Mouse (Mus musculus): ENCODE data around the gene Rdh14. TPM values are rescaled to one million over a fixed set of nuclear protein-coding genes. Genes with fewer than 3 reads are reported as not detected.

Rdh14 gene
- polyA plus RNA-seq, 1 experiment from 2014 or later, result 24.2 TPM

- WGBS, result 47% methylated on average over 3 of the region's 3 CpGs
- Histone ChIP-seq H3K27me3 (ENCODE audit: control insufficient read depth, insufficient read depth, low read length) (no peaks in the 10 kb centered on the region), H3K27ac (ENCODE audit: low read depth, low read length) (no peak overlapping the region), H3K36me3 (ENCODE audit: control insufficient read depth, insufficient read depth, low read length) (no peaks in the 10 kb centered on the region), H3K4me1 (ENCODE audit: control insufficient read depth, insufficient read depth, low read length) (no peaks in the 10 kb centered on the region), H3K9ac (ENCODE audit: low read length) (no peak overlapping the region), H3K4me3 (ENCODE audit: low read depth, low read length) (no peak overlapping the region), H3K9me3 (ENCODE audit: control insufficient read depth, low read length) (no peaks in the 10 kb centered on the region), H3K4me2 (ENCODE audit: low read depth) (no peak overlapping the region)
- no peak for DNase-seq (ENCODE audit: low spot score)
- ATAC-seq (ENCODE audit: insufficient read depth, low FRiP score, low TSS enrichment), result no peak
These were observed 31.8 kb downstream of the Rdh14 start for GRCm38 (mm10) chr12:10422347-10422746.

GRCm38 (mm10) chr12:10425982-10426863 lies 35.7 kb downstream of the Rdh14 start:
- no peak overlapping the region for H3K4me3 ChIP-seq (ENCODE audit: low read depth, low read length)
- no peaks in the 10 kb centered on the region for H3K27me3 ChIP-seq (ENCODE audit: control insufficient read depth, insufficient read depth, low read length)
- no peak overlapping the region for H3K27ac ChIP-seq (ENCODE audit: low read depth, low read length)
- WGBS, result 32% methylated on average over 9 of the region's 9 CpGs
- ATAC-seq (ENCODE audit: insufficient read depth, low FRiP score, low TSS enrichment), result no peak
- no peak overlapping the region for H3K9ac ChIP-seq (ENCODE audit: low read length)
- H3K4me2 ChIP-seq (ENCODE audit: low read depth), result no peak overlapping the region
- no peaks in the 10 kb centered on the region for H3K36me3 ChIP-seq (ENCODE audit: control insufficient read depth, insufficient read depth, low read length)
- no peaks in the 10 kb centered on the region for H3K4me1 ChIP-seq (ENCODE audit: control insufficient read depth, insufficient read depth, low read length)
- no peak for DNase-seq (ENCODE audit: low spot score)
- no peaks in the 10 kb centered on the region for H3K9me3 ChIP-seq (ENCODE audit: control insufficient read depth, low read length)

- H3K36me3 ChIP-seq (ENCODE audit: control insufficient read depth, insufficient read depth, low read length), result no peaks in the 10 kb centered on the region
- H3K4me3 ChIP-seq (ENCODE audit: low read depth, low read length), result no peak overlapping the region
- no peaks in the 10 kb centered on the region for H3K9me3 ChIP-seq (ENCODE audit: control insufficient read depth, low read length)
- no peak overlapping the region for H3K4me2 ChIP-seq (ENCODE audit: low read depth)
- ATAC-seq (ENCODE audit: insufficient read depth, low FRiP score, low TSS enrichment), result no peak
- 97% methylated on average over 1 of the region's 1 CpGs for WGBS
- H3K9ac ChIP-seq (ENCODE audit: low read length), result no peak overlapping the region
- H3K27ac ChIP-seq (ENCODE audit: low read depth, low read length), result no peak overlapping the region
- no peak for DNase-seq (ENCODE audit: low spot score)
- H3K4me1 ChIP-seq (ENCODE audit: control insufficient read depth, insufficient read depth, low read length), result no peaks in the 10 kb centered on the region
- H3K27me3 ChIP-seq (ENCODE audit: control insufficient read depth, insufficient read depth, low read length), result no peaks in the 10 kb centered on the region
These were observed 40.4 kb downstream of the Rdh14 start for GRCm38 (mm10) chr12:10430999-10431398.

- no peak overlapping the region for H3K4me2 ChIP-seq (ENCODE audit: low read depth)
- no peaks in the 10 kb centered on the region for H3K36me3 ChIP-seq (ENCODE audit: control insufficient read depth, insufficient read depth, low read length)
- H3K4me1 ChIP-seq (ENCODE audit: control insufficient read depth, insufficient read depth, low read length), result no peaks in the 10 kb centered on the region
- ATAC-seq (ENCODE audit: insufficient read depth, low FRiP score, low TSS enrichment) (no peak), DNase-seq (ENCODE audit: low spot score) (peak; percentile 85)
- no peaks in the 10 kb centered on the region for H3K27me3 ChIP-seq (ENCODE audit: control insufficient read depth, insufficient read depth, low read length)
- H3K27ac ChIP-seq (ENCODE audit: low read depth, low read length), result no peak overlapping the region
- no peak overlapping the region for H3K4me3 ChIP-seq (ENCODE audit: low read depth, low read length)
- WGBS, result 29% methylated on average over 15 of the region's 15 CpGs
- H3K9me3 ChIP-seq (ENCODE audit: control insufficient read depth, low read length), result no peaks in the 10 kb centered on the region
- no peak overlapping the region for H3K9ac ChIP-seq (ENCODE audit: low read length)
These were observed 47.8 kb downstream of the Rdh14 start for GRCm38 (mm10) chr12:10438054-10439001.

- no peak overlapping the region for H3K4me2 ChIP-seq (ENCODE audit: low read depth)
- DNase-seq (ENCODE audit: low spot score) (no peak), ATAC-seq (ENCODE audit: insufficient read depth, low FRiP score, low TSS enrichment) (peak; percentile 21; the same call in 1 of the 2 replicates)
- no peaks in the 10 kb centered on the region for H3K9me3 ChIP-seq (ENCODE audit: control insufficient read depth, low read length)
- 23% methylated on average over 14 of the region's 14 CpGs for WGBS
- H3K4me1 ChIP-seq (ENCODE audit: control insufficient read depth, insufficient read depth, low read length), result no peaks in the 10 kb centered on the region
- no peak overlapping the region for H3K27ac ChIP-seq (ENCODE audit: low read depth, low read length)
- H3K9ac ChIP-seq (ENCODE audit: low read length), result no peak overlapping the region
- no peak overlapping the region for H3K4me3 ChIP-seq (ENCODE audit: low read depth, low read length)
- no peaks in the 10 kb centered on the region for H3K36me3 ChIP-seq (ENCODE audit: control insufficient read depth, insufficient read depth, low read length)
- no peaks in the 10 kb centered on the region for H3K27me3 ChIP-seq (ENCODE audit: control insufficient read depth, insufficient read depth, low read length)
These were observed 49.1 kb downstream of the Rdh14 start for GRCm38 (mm10) chr12:10439483-10440235.

Other genes with a start within 250 kb of the Rdh14 start
- gene Nt5c1b, start 20.8 kb upstream of the Rdh14 start, polyA plus RNA-seq (2014; fragmentation: Nextera tagmentation; extraction: Ambion mirVana), result not detected in 2 replicates